Mouse (Mus musculus) CH12.LX (cell line): ENCODE data around the gene Prox1. TPM values are rescaled to one million over a fixed set of nuclear protein-coding genes. Genes with fewer than 3 reads are reported as not detected.

Experiments used
- DNase-seq: peaks from one replicate; pipeline ENCODE4 v3.0.0-alpha.2; 2013; ENCODE audit errors: extremely low read depth
- H3K27ac ChIP-seq: 2 replicates; pipeline ENCODE4 v1.5.1; 2012; ENCODE audit warnings: low read depth, mild to moderate bottlenecking, control low read depth, moderate library complexity; ENCODE audit not compliant: insufficient read depth
- H3K27me3 ChIP-seq: replicated peaks from 2 replicates; pipeline ENCODE3; 2012; ENCODE audit warnings: inconsistent platforms
- H3K36me3 ChIP-seq, 2 experiments: replicated peaks in 1 of 2; 2 replicates each; pipeline versions ENCODE3 to v1.6.1; 2012; ENCODE audit warnings: inconsistent platforms in 1 of 2, low read length in 1 of 2, mild to moderate bottlenecking in 1 of 2, mixed read lengths in 1 of 2, moderate library complexity in 1 of 2; ENCODE audit not compliant: control insufficient read depth in 1 of 2, insufficient read depth in 1 of 2
- H3K4me1 ChIP-seq, 2 experiments: 2 replicates each; pipeline ENCODE4 v1.6.1; 2012; ENCODE audit warnings: inconsistent platforms in 1 of 2, moderate library complexity in 1 of 2; ENCODE audit not compliant: insufficient read depth in 2 of 2, control insufficient read depth in 1 of 2
- H3K4me2 ChIP-seq: 2 replicates; pipeline ENCODE4 v1.6.1; 2012; ENCODE audit warnings: low read depth, mild to moderate bottlenecking, control low read depth; ENCODE audit not compliant: poor library complexity, insufficient read depth, severe bottlenecking
- H3K4me3 ChIP-seq, 3 experiments: fragments of 150-350 bp in 1 of 3; sonication (generic) in 1 of 3; replicated peaks in 1 of 3; 2 replicates each; pipeline versions ENCODE3 to v1.5.1; 2011 to 2012; ENCODE audit warnings: low read depth in 2 of 3, low read length in 2 of 3, mild to moderate bottlenecking in 2 of 3, moderate library complexity in 2 of 3, control low read depth in 1 of 3, improper control_type of control experiment in 1 of 3, inconsistent platforms in 1 of 3, mixed read lengths in 1 of 3; ENCODE audit not compliant: poor library complexity in 1 of 3
- H3K79me2 ChIP-seq: replicated peaks from 2 replicates; pipeline ENCODE4 v1.6.1; 2012; ENCODE audit warnings: mild to moderate bottlenecking, moderate library complexity; ENCODE audit not compliant: control insufficient read depth, poor library complexity, insufficient read depth, severe bottlenecking; ENCODE audit errors: extremely low read depth
- H3K9ac ChIP-seq: 2 replicates; pipeline ENCODE4 v1.6.1; 2012; ENCODE audit warnings: low read depth, mild to moderate bottlenecking, control low read depth, moderate library complexity; ENCODE audit not compliant: insufficient read depth
- H3K9me3 ChIP-seq: replicated peaks from 2 replicates; pipeline ENCODE3; 2012; ENCODE audit warnings: low read length, inconsistent platforms, mixed read lengths
- BHLHE40 ChIP-seq: IDR thresholded peaks from 2 replicates; pipeline ENCODE4 v1.6.1; 2011; ENCODE audit warnings: mild to moderate bottlenecking, low read depth, low read length, improper control_type of control experiment
- CHD1 ChIP-seq: IDR thresholded peaks from 2 replicates; pipeline ENCODE4 v1.6.1; 2012; ENCODE audit warnings: low read depth, low read length, improper control_type of control experiment, inconsistent platforms
- CHD2 ChIP-seq: IDR thresholded peaks from 2 replicates; pipeline ENCODE4 v1.6.1; 2011; ENCODE audit warnings: low read length, improper control_type of control experiment
- CTCF ChIP-seq, 2 experiments: IDR thresholded peaks in 1 of 2; conservative IDR thresholded peaks in 1 of 2; 2 replicates each; pipeline ENCODE4 v1.5.1; 2011 to 2012; ENCODE audit warnings: low read depth in 2 of 2, low read length in 2 of 2, improper control_type of control experiment in 1 of 2, inconsistent platforms in 1 of 2, mild to moderate bottlenecking in 1 of 2, moderate library complexity in 1 of 2
- E2F4 ChIP-seq: IDR thresholded peaks from 2 replicates; pipeline ENCODE4 v1.6.1; 2011; ENCODE audit warnings: low read depth, low read length, improper control_type of control experiment; ENCODE audit not compliant: insufficient replicate concordance
- EP300 ChIP-seq: IDR thresholded peaks from 2 replicates; pipeline ENCODE4 v1.6.1; 2011; ENCODE audit warnings: low read length, improper control_type of control experiment
- ETS1 ChIP-seq: conservative IDR thresholded peaks from 2 replicates; pipeline ENCODE4 v1.6.1; 2012; ENCODE audit warnings: low read depth, mild to moderate bottlenecking, inconsistent platforms, low read length, improper control_type of control experiment, moderate library complexity
- GABPA ChIP-seq: IDR thresholded peaks from 2 replicates; pipeline ENCODE4 v1.6.1; 2012; ENCODE audit warnings: low read depth, low read length, improper control_type of control experiment, inconsistent platforms; ENCODE audit not compliant: insufficient replicate concordance
- HCFC1 ChIP-seq: IDR thresholded peaks from 2 replicates; pipeline ENCODE4 v1.6.1; 2012; ENCODE audit warnings: low read depth, mild to moderate bottlenecking, inconsistent platforms, low read length, improper control_type of control experiment
- IRF4 ChIP-seq: IDR thresholded peaks from 2 replicates; pipeline ENCODE4 v1.6.1; 2014; ENCODE audit warnings: low read depth, mild to moderate bottlenecking, inconsistent platforms, low read length, improper control_type of control experiment
- JUN ChIP-seq: IDR thresholded peaks from 2 replicates; pipeline ENCODE4 v1.6.1; 2011; ENCODE audit warnings: low read depth, mild to moderate bottlenecking, low read length, improper control_type of control experiment, moderate library complexity; ENCODE audit not compliant: insufficient read depth
- MAFK ChIP-seq: IDR thresholded peaks from 2 replicates; pipeline ENCODE4 v1.6.1; 2011; ENCODE audit warnings: low read length, improper control_type of control experiment; ENCODE audit not compliant: insufficient replicate concordance
- MAZ ChIP-seq: IDR thresholded peaks from 2 replicates; pipeline ENCODE4 v1.6.1; 2012; ENCODE audit warnings: low read depth, mild to moderate bottlenecking, inconsistent platforms, low read length, improper control_type of control experiment, moderate library complexity
- NELFE ChIP-seq: IDR thresholded peaks from 2 replicates; pipeline ENCODE4 v1.6.1; 2011; ENCODE audit warnings: low read depth, low read length, improper control_type of control experiment
- RAD21 ChIP-seq: IDR thresholded peaks from 2 replicates; pipeline ENCODE4 v1.6.1; 2011; ENCODE audit warnings: low read depth, mild to moderate bottlenecking, low read length, improper control_type of control experiment, moderate library complexity
- RCOR1 ChIP-seq: conservative IDR thresholded peaks from 2 replicates; pipeline ENCODE4 v1.6.1; 2012; ENCODE audit warnings: low read depth, mild to moderate bottlenecking, inconsistent platforms, low read length, improper control_type of control experiment
- SIN3A ChIP-seq: IDR thresholded peaks from 2 replicates; pipeline ENCODE4 v1.6.1; 2012; ENCODE audit warnings: low read length, improper control_type of control experiment, inconsistent platforms
- TBP ChIP-seq: conservative IDR thresholded peaks from 2 replicates; pipeline ENCODE4 v1.6.1; 2011; ENCODE audit warnings: low read depth, low read length, improper control_type of control experiment
- USF1 ChIP-seq: IDR thresholded peaks from 2 replicates; pipeline ENCODE4 v1.6.1; 2014; ENCODE audit warnings: low read depth, mild to moderate bottlenecking, inconsistent platforms, low read length, improper control_type of control experiment
- ZKSCAN1 ChIP-seq: IDR thresholded peaks from 2 replicates; pipeline ENCODE4 v1.6.1; 2012; ENCODE audit warnings: low read depth, inconsistent platforms, low read length, improper control_type of control experiment, borderline replicate concordance
- ZNF384 ChIP-seq: IDR thresholded peaks from 2 replicates; pipeline ENCODE4 v1.6.1; 2012; ENCODE audit warnings: low read depth, low read length, improper control_type of control experiment, inconsistent platforms
- dilution Hi-C: fragments of 300-500 bp; cut with MboI; formaldehyde crosslinking; loops from 2 replicates; pipeline ENCODE4 v1.14.3; 2020; ENCODE audit warnings: low sequenced_read_pairs; ENCODE audit not compliant: extremely low pct_unique_long_range_greater_than_20kb, extremely low pct_ligation_motif_present
- in situ Hi-C: fragments of 300-500 bp; cut with MboI; formaldehyde crosslinking; loops from 3 replicates; pipeline ENCODE4 v1.14.3; 2019; ENCODE audit warnings: low sequenced_read_pairs, low pct_ligation_motif_present, low pct_unique_long_range_greater_than_20kb, mixed read lengths
- polyA plus RNA-seq: library from polyadenylated mRNA; unstranded; fragments of >175 nt; gene quantifications from 2 replicates; pipeline ENCODE4 v1.2.1, GENCODE M21; 2012; ENCODE audit warnings: low read depth; ENCODE audit not compliant: insufficient read length
- total RNA-seq, 2 experiments: library from RNA; depleted of rRNA; stranded (reverse); fragments of 300-350 nt in 1 of 2; fragments of >200 nt in 1 of 2; gene quantifications; 2 replicates each; pipeline ENCODE4 v1.2.3; 2012 to 2014

Gene Prox1
- total and polyA plus RNA-seq, 3 experiments = 0.04 to 0.27 TPM; not detected in 1

- peaks cover 34% of the 10 kb centered on the region for H3K27me3 ChIP-seq
- dilution Hi-C loops = no loop called here
- no peak overlapping the region for H3K27ac ChIP-seq
- TF ChIP-seq ZNF384 (no peak), EP300 (no peak), BHLHE40 (no peak), CTCF (conservative IDR thresholded peaks at IDR 0.05 in 1 of 2, IDR thresholded peaks at IDR 0.05 in 1 of 2; ENCODE audit: low read depth in 2 of 2, low read length in 2 of 2) (no peak), CHD1 (no peak), GABPA (no peak), HCFC1 (no peak), JUN (no peak), CHD2 (no peak), NELFE (no peak), SIN3A (no peak), ZKSCAN1 (no peak), IRF4 (no peak)
- TF ChIP-seq, all 38 proteins: peak for 0
- H3K4me1 ChIP-seq = peaks cover 0 to 15% of the 10 kb centered on the region in 2 experiments; a peak in 2 of 4 replicates
- H3K36me3 ChIP-seq = no peaks in the 10 kb centered on the region
- H3K9me3 ChIP-seq = no peaks in the 10 kb centered on the region
- no peak overlapping the region for H3K9ac ChIP-seq
- in situ Hi-C loops = no loop called here
- no peak overlapping the region for H3K4me3 ChIP-seq
- DNase-seq = no peak
- H3K4me2 ChIP-seq = no peak overlapping the region
- no peaks in the 10 kb centered on the region for H3K79me2 ChIP-seq
These were observed 22.7 kb downstream of the Prox1 start for GRCm38 (mm10) chr1:190147816-190148215.

- dilution Hi-C loops (no loop called here), in situ Hi-C loops (no loop called here)
- Histone ChIP-seq H3K79me2 (no peaks in the 10 kb centered on the region), H3K27ac (no peak overlapping the region), H3K4me1 (peaks cover 0 to 13% of the 10 kb centered on the region in 2 experiments; a peak in 2 of 4 replicates), H3K4me3 (no peak overlapping the region), H3K9me3 (no peaks in the 10 kb centered on the region), H3K36me3 (no peaks in the 10 kb centered on the region), H3K9ac (no peak overlapping the region), H3K4me2 (no peak overlapping the region), H3K27me3 (peaks cover 29% of the 10 kb centered on the region)
- no peak for DNase-seq
- no peak for TF ChIP-seq RCOR1
- TF ChIP-seq USF1 = no peak
- TF ChIP-seq ETS1 = no peak
- TF ChIP-seq MAFK = no peak
- TF ChIP-seq IRF4 = no peak
- TF ChIP-seq JUN = no peak
- TF ChIP-seq CHD1 = no peak
- no peak for TF ChIP-seq E2F4
- TF ChIP-seq GABPA = no peak
- no peak for TF ChIP-seq RAD21
- no peak for TF ChIP-seq TBP
- no peak for TF ChIP-seq EP300
- TF ChIP-seq MAZ = no peak
These were observed 26.1 kb downstream of the Prox1 start for GRCm38 (mm10) chr1:190144416-190144815.
